Mouse (Mus musculus): Measurements from ENCODE around the gene St7.

- no peak for TF ChIP-seq CTCF (conservative IDR thresholded peaks at IDR 0.05; ENCODE audit: low read length)
- no peak for TF ChIP-seq POU5F1 (IDR thresholded peaks at IDR 0.05; ENCODE audit: borderline replicate concordance, low read length)
These were observed 13.2 kb downstream of the St7 start for GRCm38 (mm10) chr6:17705973-17706372.

Measured in E14TG2a.4 (cell line).